Comparison of ENCODE assay signal across 22 mouse cellular contexts in the genomic region with DNA sequence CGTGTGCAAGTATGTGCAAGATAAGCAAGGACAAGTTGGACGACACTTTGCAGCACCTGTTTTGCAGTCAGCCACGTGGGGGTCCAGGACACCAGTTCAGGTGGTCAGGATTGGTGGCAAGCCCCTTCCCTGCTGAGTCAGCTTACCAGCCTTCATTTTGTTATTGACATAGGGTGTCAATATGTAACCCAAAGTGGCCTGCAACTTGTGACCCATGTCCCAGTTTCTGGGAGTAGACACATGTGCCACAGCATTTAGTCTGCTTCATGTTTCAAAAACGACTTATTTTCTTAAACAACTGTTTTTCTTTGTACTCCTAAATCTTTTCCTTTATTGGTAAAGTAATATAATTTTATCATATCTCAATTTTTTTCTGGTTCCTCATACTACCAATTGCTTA. TPM values are rescaled to one million over a fixed set of nuclear protein-coding genes. Genes with fewer than 3 reads are reported as not detected.
A peak's percentile ranks its signal among the peaks of the same experiment; 100 is the strongest.
DNase-seq lines count a peak whose midpoint lies in the region; ATAC-seq and TF ChIP-seq lines count a peak whose summit lies in the region.
"Had no signal": no experiment of that assay in that cellular context is flagged by ENCODE, and none has a peak within 500 bp of the region (broad histone marks: within the 10 kb centered on the region; RNA-seq: fewer than 3 reads in every experiment).

No protein-coding gene starts in this region.

- ATAC-seq in liver, embryonic 16.5 days (ENCODE audit: low read depth), result peak; percentile 65
- ATAC-seq in liver, embryonic 12.5 days, result no peak
- ATAC-seq in liver, postnatal 0 days, result peak; percentile 85
- no peak for ATAC-seq in liver, embryonic 11.5 days (replicated peaks; ENCODE audit: low FRiP score)
- ATAC-seq in forebrain, embryonic 14.5 days, result no peak
- ATAC-seq: Patski had no signal

- H3K4me2 ChIP-seq in liver, embryonic 16.5 days (ENCODE audit: low read depth, low read length), result no peak overlapping the region
- H3K4me2 ChIP-seq in liver, embryonic 12.5 days, result no peak overlapping the region
- H3K4me2 ChIP-seq in liver, postnatal 0 days (ENCODE audit: low read depth, low read length), result no peak overlapping the region
- H3K4me2 ChIP-seq in liver, embryonic 11.5 days, result no peak overlapping the region
- no peak overlapping the region for H3K4me2 ChIP-seq in forebrain, embryonic 14.5 days (ENCODE audit: low read length)

- peaks cover 14% of the 10 kb centered on the region for H3K4me1 ChIP-seq in liver, adult 2 months (ENCODE audit: control insufficient read depth, insufficient read depth, low read length)
- H3K4me1 ChIP-seq in liver, embryonic 16.5 days (ENCODE audit: control insufficient read depth, low read depth, low read length), result no peaks in the 10 kb centered on the region
- peaks cover 11% of the 10 kb centered on the region; the same call in 1 of the 2 replicates for H3K4me1 ChIP-seq in liver, embryonic 12.5 days
- no peaks in the 10 kb centered on the region; the same call in 1 of the 2 replicates for H3K4me1 ChIP-seq in liver, postnatal 0 days (ENCODE audit: insufficient read depth)
- no peaks in the 10 kb centered on the region; the same call in 1 of the 2 replicates for H3K4me1 ChIP-seq in liver, embryonic 11.5 days (replicated peaks; ENCODE audit: control insufficient read depth, insufficient read depth, low read length)
- no peaks in the 10 kb centered on the region for H3K4me1 ChIP-seq in forebrain, embryonic 14.5 days (ENCODE audit: control insufficient read depth, insufficient read depth, low read length)

- TF ChIP-seq CTCF in liver, adult 2 months (IDR thresholded peaks at IDR 0.05; ENCODE audit: low read depth, low read length), result no peak
- TF ChIP-seq CTCF in liver, postnatal 0 days (IDR thresholded peaks at IDR 0.05; ENCODE audit: low read depth), result no peak

- TF ChIP-seq POLR2A in liver, adult 2 months (IDR thresholded peaks at IDR 0.05; ENCODE audit: extremely low read depth, insufficient read depth, low read length), result no peak

- H3K27me3 ChIP-seq in liver, adult 2 months (ENCODE audit: control insufficient read depth, insufficient read depth, low read length), result no peaks in the 10 kb centered on the region
- H3K27me3 ChIP-seq in liver, embryonic 16.5 days (ENCODE audit: control insufficient read depth, insufficient read depth, low read depth, low read length), result no peaks in the 10 kb centered on the region
- H3K27me3 ChIP-seq in liver, embryonic 12.5 days (replicated peaks), result no peaks in the 10 kb centered on the region
- no peaks in the 10 kb centered on the region for H3K27me3 ChIP-seq in liver, postnatal 0 days (ENCODE audit: insufficient read depth, low read length)
- no peaks in the 10 kb centered on the region for H3K27me3 ChIP-seq in liver, embryonic 11.5 days (replicated peaks; ENCODE audit: control insufficient read depth, insufficient read depth, low read length)
- no peaks in the 10 kb centered on the region for H3K27me3 ChIP-seq in forebrain, embryonic 14.5 days (replicated peaks; ENCODE audit: control insufficient read depth, insufficient read depth, low read length)
- H3K27me3 ChIP-seq: CH12.LX, Patski had no signal

- 29% methylated on average over 4 of the region's 4 CpGs for WGBS in liver, adult 2 months
- WGBS in liver, embryonic 16.5 days (ENCODE audit: insufficient replicate concordance), result 71% methylated on average over 4 of the region's 4 CpGs
- WGBS in liver, embryonic 12.5 days (ENCODE audit: insufficient replicate concordance), result 68% methylated on average over 4 of the region's 4 CpGs
- 64% methylated on average over 4 of the region's 4 CpGs for WGBS in liver, postnatal 0 days (ENCODE audit: insufficient replicate concordance)
- 80% methylated on average over 4 of the region's 4 CpGs for WGBS in liver, embryonic 11.5 days
- 90% methylated on average over 4 of the region's 4 CpGs for whole genome bisulfite sequencing in forebrain, embryonic 14.5 days

- no peak for TF ChIP-seq EP300 in liver, postnatal 0 days (IDR thresholded peaks at IDR 0.05; ENCODE audit: low read depth)

- peaks cover 60% of the 10 kb centered on the region for H3K36me3 ChIP-seq in liver, adult 2 months (ENCODE audit: control insufficient read depth, insufficient read depth, low read length)
- H3K36me3 ChIP-seq in liver, embryonic 16.5 days (ENCODE audit: control insufficient read depth, insufficient read depth), result peaks cover 52% of the 10 kb centered on the region
- H3K36me3 ChIP-seq in liver, embryonic 12.5 days, result peaks cover 77% of the 10 kb centered on the region
- peaks cover 59% of the 10 kb centered on the region for H3K36me3 ChIP-seq in liver, postnatal 0 days (replicated peaks; ENCODE audit: insufficient read depth, low read length)
- peaks cover 16% of the 10 kb centered on the region for H3K36me3 ChIP-seq in liver, embryonic 11.5 days (ENCODE audit: control insufficient read depth, insufficient read depth, low read length)
- H3K36me3 ChIP-seq in forebrain, embryonic 14.5 days (ENCODE audit: control insufficient read depth, insufficient read depth, low read length), result peaks cover 84% of the 10 kb centered on the region

- peak; percentile 81 for DNase-seq in liver, adult 2 months (ENCODE audit: extremely low read depth, low read depth, low spot score)
- DNase-seq in liver, result no peak
- no peak for DNase-seq in liver, postnatal 0 days
- no peak for DNase-seq in liver, embryonic 11.5 days (ENCODE audit: low spot score)
- peak; percentile 3 for DNase-seq in adipocyte (ENCODE audit: low spot score)
- no peak for DNase-seq in forebrain, embryonic 14.5 days (ENCODE audit: low spot score)
- DNase-seq: adrenal gland, adult 2 months; adrenal gland, adult 8-10 months; adrenal gland, postnatal 14 days; adrenal gland, postnatal 25 days; B cell, adult 2 months; cerebellum, adult 11 months; cerebellum, adult 11-12 months; cerebellum, adult 18-20 months had no signal

- H3K9ac ChIP-seq in liver, adult 2 months (ENCODE audit: low read depth, low read length), result no peak overlapping the region
- no peak overlapping the region for H3K9ac ChIP-seq in liver, embryonic 16.5 days (ENCODE audit: low read depth, low read length)
- no peak overlapping the region for H3K9ac ChIP-seq in liver, embryonic 12.5 days
- no peak overlapping the region for H3K9ac ChIP-seq in liver, postnatal 0 days (replicated peaks)
- H3K9ac ChIP-seq in liver, embryonic 11.5 days (ENCODE audit: low read depth, low read length), result no peak overlapping the region
- no peak overlapping the region for H3K9ac ChIP-seq in forebrain, embryonic 14.5 days (ENCODE audit: low read length)

- H3K79me2 ChIP-seq in liver, adult 2 months (ENCODE audit: control insufficient read depth, insufficient read depth, low read length), result no peaks in the 10 kb centered on the region

- no peak overlapping the region for H3K4me3 ChIP-seq in liver, adult 2 months (ENCODE audit: insufficient read depth, low read depth, low read length)
- no peak overlapping the region for H3K4me3 ChIP-seq in liver, embryonic 16.5 days (ENCODE audit: low read depth, low read length)
- no peak overlapping the region for H3K4me3 ChIP-seq in liver, embryonic 12.5 days
- no peak overlapping the region for H3K4me3 ChIP-seq in liver, postnatal 0 days (ENCODE audit: low read depth, low read length)
- no peak overlapping the region for H3K4me3 ChIP-seq in liver, embryonic 11.5 days (ENCODE audit: low read depth, low read length)
- no peak overlapping the region for H3K4me3 ChIP-seq in forebrain, embryonic 14.5 days (ENCODE audit: low read depth, low read length)

- no peaks in the 10 kb centered on the region for H3K9me3 ChIP-seq in liver, embryonic 16.5 days (replicated peaks; ENCODE audit: control insufficient read depth, low read length)
- H3K9me3 ChIP-seq in liver, embryonic 12.5 days (replicated peaks), result no peaks in the 10 kb centered on the region
- no peaks in the 10 kb centered on the region for H3K9me3 ChIP-seq in liver, postnatal 0 days (ENCODE audit: low read length)
- no peaks in the 10 kb centered on the region for H3K9me3 ChIP-seq in liver, embryonic 11.5 days (ENCODE audit: control insufficient read depth, low read length)
- no peaks in the 10 kb centered on the region for H3K9me3 ChIP-seq in forebrain, embryonic 14.5 days (replicated peaks; ENCODE audit: control insufficient read depth, low read length)
- H3K9me3 ChIP-seq: G1E had no signal

- H3K27ac ChIP-seq in liver, adult 2 months (replicated peaks; ENCODE audit: insufficient read depth, low read depth, low read length), result peak overlapping the region; percentile 79
- no peak overlapping the region for H3K27ac ChIP-seq in liver, embryonic 16.5 days (ENCODE audit: low read length)
- no peak overlapping the region for H3K27ac ChIP-seq in liver, embryonic 12.5 days
- H3K27ac ChIP-seq in liver, postnatal 0 days (ENCODE audit: low read depth), result peak overlapping the region; percentile 77
- no peak overlapping the region for H3K27ac ChIP-seq in liver, embryonic 11.5 days (ENCODE audit: low read depth, low read length)
- H3K27ac ChIP-seq in forebrain, embryonic 14.5 days (ENCODE audit: low read depth, low read length), result no peak overlapping the region

RNA-seq across cellular contexts. Expression of gene Grik4, which starts 50.4 kb away (rescaled TPM):
- total RNA-seq in liver, adult 2 months (2014; rRNA removed), result under 0.01 and 0.07 TPM in 2 replicates
- polyA plus RNA-seq in liver, adult 2 months (2012; rRNA removed), result 0.04 and 0.09 TPM in 2 replicates
- polyA plus RNA-seq in liver, embryonic 16.5 days (2015; fragmentation: Nextera tagmentation; extraction: Ambion mirVana), result 0.24 and 0.28 TPM in 2 replicates
- 2.2 and 2.4 TPM in 2 replicates for polyA plus RNA-seq in liver, embryonic 12.5 days (2016; fragmentation: Nextera tagmentation; extraction: Ambion mirVana)
- polyA plus RNA-seq in liver, postnatal 0 days (2015; fragmentation: Nextera tagmentation; extraction: Ambion mirVana), result 0.05 and 0.08 TPM in 2 replicates
- 2.2 and 2.8 TPM in 2 replicates for polyA plus RNA-seq in liver, embryonic 11.5 days (2014; fragmentation: Nextera tagmentation; extraction: Ambion mirVana)
- 1.4 and 1.9 TPM in 2 replicates for polyA plus RNA-seq in forebrain, embryonic 14.5 days (2014; fragmentation: Nextera tagmentation; extraction: Ambion mirVana)
- total RNA-seq: CH12.LX, MEL had no signal
- polyA plus RNA-seq: C2C12; CD4-positive, CD25-positive, alpha-beta regulatory T cell, adult 4 months; G1E had no signal

Comparison
In these comparisons a context has a peak if more than half of its experiments do, and no peak if none do; other contexts are left out.
1. DNase-seq: peak in liver, adult 2 months (single experiment) and adipocyte (single experiment); none in liver (single experiment), liver, postnatal 0 days (single experiment), liver, embryonic 11.5 days (single experiment) and forebrain, embryonic 14.5 days (single experiment).
2. H3K27ac ChIP-seq: peak in liver, adult 2 months (single experiment) and liver, postnatal 0 days (single experiment); none in liver, embryonic 16.5 days (single experiment), liver, embryonic 12.5 days (single experiment), liver, embryonic 11.5 days (single experiment) and forebrain, embryonic 14.5 days (single experiment).
3. ATAC-seq: peak in liver, embryonic 16.5 days (single experiment) and liver, postnatal 0 days (single experiment); none in liver, embryonic 12.5 days (single experiment), liver, embryonic 11.5 days (single experiment) and forebrain, embryonic 14.5 days (single experiment).